Mouse (Mus musculus) stomach, postnatal 0 days (tissue): ENCODE results near the gene 1700069L16Rik.

Experiments
- CTCF ChIP-seq: IDR thresholded peaks from 2 replicates; pipeline ENCODE4 v1.5.1; 2016; ENCODE audit warnings: antibody characterized with exemption, low read depth, mild to moderate bottlenecking, moderate library complexity
- EP300 ChIP-seq: optimal IDR thresholded peaks from 2 replicates; pipeline ENCODE3; 2016; ENCODE audit warnings: antibody characterized with exemption

DNA sequence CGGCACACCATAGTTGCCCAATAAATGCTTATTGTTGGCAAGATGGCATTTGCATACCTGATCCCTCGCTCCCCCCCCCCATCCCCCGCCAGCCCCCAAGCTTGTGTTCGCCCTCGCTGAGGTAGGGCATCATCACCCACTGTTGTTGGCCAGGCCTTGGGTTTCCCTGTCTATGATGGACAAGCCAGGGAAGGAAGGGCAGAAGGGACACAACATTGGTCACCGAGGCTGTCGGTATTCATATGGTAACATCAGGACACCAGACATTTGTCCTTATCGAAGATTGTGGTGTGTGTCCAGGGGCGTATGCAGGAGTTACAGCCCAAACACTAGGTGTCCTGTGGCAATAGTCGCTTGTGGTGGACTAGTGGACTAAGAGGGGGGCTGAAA is 11.5 kb upstream of the 1700069L16Rik start:
- no peak for TF ChIP-seq CTCF
- TF ChIP-seq EP300, result no peak
